Mouse (Mus musculus): ENCODE measurements around the gene Hba-a1. TPM values are rescaled to one million over a fixed set of nuclear protein-coding genes. Genes with fewer than 3 reads are reported as not detected.

The Hba-a1 gene
- polyA plus RNA-seq, 1 experiment, result 409,151 TPM

DNA sequence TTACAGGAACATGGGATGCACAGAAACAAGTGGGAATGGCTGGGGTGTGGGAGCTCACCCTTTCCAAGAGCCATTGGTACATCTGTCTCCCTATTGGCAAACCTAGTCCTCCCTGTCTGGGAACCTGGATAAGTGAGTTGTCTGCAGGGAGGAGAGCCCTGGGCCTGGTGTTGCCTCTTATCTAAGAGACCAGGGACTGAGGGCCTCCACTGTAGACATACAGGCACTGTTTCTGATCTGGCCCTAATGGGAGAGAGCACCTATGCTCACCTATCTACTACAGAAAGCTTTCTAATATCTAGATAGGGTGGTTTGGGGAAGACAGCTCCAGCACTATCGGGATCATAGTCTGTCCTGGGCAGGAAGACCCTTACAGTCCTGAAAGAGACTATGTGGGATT, 27.2 kb upstream of the Hba-a1 start:
- no peaks in the 10 kb centered on the region for H3K27me3 ChIP-seq (ENCODE audit: control insufficient read depth)
- peak overlapping the region; percentile 36 for H3K4me3 ChIP-seq (replicated peaks)
- peaks cover 95% of the 10 kb centered on the region for H3K4me1 ChIP-seq (ENCODE audit: control insufficient read depth)
- no peaks in the 10 kb centered on the region for H3K9me3 ChIP-seq (ENCODE audit: control insufficient read depth, low read length)
- peaks cover 93% of the 10 kb centered on the region for H3K36me3 ChIP-seq (ENCODE audit: control insufficient read depth)
- peak; percentile 96 for TF ChIP-seq TAL1 (IDR thresholded peaks at IDR 0.05; ENCODE audit: low read length)
- peak; percentile 90 for TF ChIP-seq GATA1 (IDR thresholded peaks at IDR 0.05; ENCODE audit: low read length)

DNA sequence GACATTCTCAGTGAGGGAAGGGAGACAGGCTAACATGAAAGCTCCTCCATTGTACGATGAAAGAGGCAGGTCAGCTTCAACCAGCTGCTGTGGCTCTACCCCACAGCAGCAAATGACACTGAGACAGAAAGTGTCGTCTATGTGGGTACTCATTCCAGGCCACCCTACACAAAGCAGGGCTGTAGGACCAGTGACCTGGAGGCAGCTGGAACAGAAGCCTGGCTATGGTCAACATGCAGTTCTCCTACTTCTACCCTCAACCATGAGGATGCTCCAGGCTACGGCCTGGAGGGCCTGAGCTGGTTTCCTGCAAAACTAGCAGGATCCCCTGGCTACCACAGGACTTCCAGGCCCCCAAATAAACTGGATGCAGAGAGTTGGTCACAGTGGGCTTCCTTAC, 26.7 kb upstream of the Hba-a1 start:
- Histone ChIP-seq H3K36me3 (ENCODE audit: control insufficient read depth) (peaks cover 93% of the 10 kb centered on the region), H3K9me3 (ENCODE audit: control insufficient read depth, low read length) (no peaks in the 10 kb centered on the region), H3K4me3 (replicated peaks) (peak overlapping the region; percentile 36), H3K27me3 (ENCODE audit: control insufficient read depth) (no peaks in the 10 kb centered on the region), H3K4me1 (ENCODE audit: control insufficient read depth) (peaks cover 94% of the 10 kb centered on the region)
- TF ChIP-seq TAL1 (IDR thresholded peaks at IDR 0.05; ENCODE audit: low read length) (no peak), GATA1 (IDR thresholded peaks at IDR 0.05; ENCODE audit: low read length) (no peak)

DNA sequence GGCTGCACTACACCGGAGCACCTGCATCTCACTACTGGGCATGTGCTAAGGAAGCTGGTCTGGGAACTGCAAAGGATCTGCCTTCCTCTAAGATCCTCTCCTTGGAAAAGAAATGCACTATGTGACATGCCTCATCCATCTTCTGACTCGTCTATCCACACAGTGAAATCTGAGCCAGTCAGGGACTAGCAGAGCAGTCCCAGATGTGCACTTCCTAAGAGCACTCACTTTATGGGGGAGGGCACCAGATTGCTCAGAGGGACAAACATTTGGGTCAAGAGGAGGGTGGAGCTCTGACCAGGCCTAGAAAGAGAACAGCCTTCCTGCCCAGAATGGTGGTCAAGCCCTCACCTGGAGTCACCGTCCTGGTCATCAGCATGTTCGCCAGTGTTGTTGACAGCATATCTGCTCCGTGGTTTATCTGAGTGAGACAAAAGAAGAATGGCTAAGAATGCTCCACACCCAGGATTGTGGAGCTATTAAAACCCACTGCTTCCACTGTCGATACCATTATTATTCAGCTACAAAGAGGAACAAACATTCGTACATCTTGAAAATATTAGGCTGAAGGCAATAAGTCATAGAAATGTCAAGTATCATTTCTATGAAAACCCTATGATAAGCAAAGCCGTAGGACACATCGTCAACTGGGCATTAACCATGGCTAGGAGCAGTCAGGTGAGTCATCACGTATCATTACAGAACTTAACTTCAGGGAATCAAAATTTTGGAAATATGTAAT, 20.5 kb upstream of the Hba-a1 start:
- peaks cover 95% of the 10 kb centered on the region for H3K4me1 ChIP-seq (ENCODE audit: control insufficient read depth)
- H3K27me3 ChIP-seq (ENCODE audit: control insufficient read depth), result no peaks in the 10 kb centered on the region
- peaks cover 86% of the 10 kb centered on the region for H3K36me3 ChIP-seq (ENCODE audit: control insufficient read depth)
- no peaks in the 10 kb centered on the region for H3K9me3 ChIP-seq (ENCODE audit: control insufficient read depth, low read length)
- TF ChIP-seq GATA1 (IDR thresholded peaks at IDR 0.05; ENCODE audit: low read length) (no peak), TAL1 (IDR thresholded peaks at IDR 0.05; ENCODE audit: low read length) (no peak)
- no peak overlapping the region for H3K4me3 ChIP-seq (replicated peaks)

DNA sequence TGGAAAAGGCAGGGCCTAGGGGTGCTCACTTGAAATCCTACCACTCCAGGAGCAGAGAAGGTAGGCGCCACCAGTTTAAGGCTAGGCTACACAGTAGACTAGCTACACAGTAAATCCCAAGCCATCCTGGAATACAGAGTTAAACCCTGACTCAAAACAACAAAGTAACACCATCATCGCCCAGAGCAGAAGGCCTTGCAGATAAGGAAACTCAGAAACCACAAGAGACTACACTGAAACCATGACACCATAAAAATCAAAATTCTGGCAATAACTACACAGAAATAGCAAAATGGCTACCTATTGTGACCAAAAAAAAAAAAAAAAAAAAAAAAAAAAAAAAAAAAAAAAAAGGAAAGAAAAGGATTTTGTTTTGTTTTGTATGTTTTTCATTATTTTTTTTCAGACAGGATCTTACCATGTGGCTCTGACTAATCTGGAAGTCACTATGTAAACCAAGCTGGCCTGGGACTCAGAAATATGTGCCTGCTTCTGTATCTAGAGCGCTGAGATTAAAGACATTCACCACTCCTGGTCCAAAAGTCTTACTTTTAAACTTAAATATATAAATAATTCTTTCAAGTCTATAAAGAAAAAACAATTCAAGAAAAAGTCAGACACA, 18.1 kb upstream of the Hba-a1 start:
- Histone ChIP-seq H3K36me3 (ENCODE audit: control insufficient read depth) (peaks cover 75% of the 10 kb centered on the region), H3K9me3 (ENCODE audit: control insufficient read depth, low read length) (no peaks in the 10 kb centered on the region), H3K4me1 (ENCODE audit: control insufficient read depth) (peaks cover 98% of the 10 kb centered on the region), H3K4me3 (replicated peaks) (peak overlapping the region; percentile 21), H3K27me3 (ENCODE audit: control insufficient read depth) (no peaks in the 10 kb centered on the region)
- TF ChIP-seq TAL1 (IDR thresholded peaks at IDR 0.05; ENCODE audit: low read length) (peak; percentile 87), GATA1 (IDR thresholded peaks at IDR 0.05; ENCODE audit: low read length) (peak; percentile 86)

DNA sequence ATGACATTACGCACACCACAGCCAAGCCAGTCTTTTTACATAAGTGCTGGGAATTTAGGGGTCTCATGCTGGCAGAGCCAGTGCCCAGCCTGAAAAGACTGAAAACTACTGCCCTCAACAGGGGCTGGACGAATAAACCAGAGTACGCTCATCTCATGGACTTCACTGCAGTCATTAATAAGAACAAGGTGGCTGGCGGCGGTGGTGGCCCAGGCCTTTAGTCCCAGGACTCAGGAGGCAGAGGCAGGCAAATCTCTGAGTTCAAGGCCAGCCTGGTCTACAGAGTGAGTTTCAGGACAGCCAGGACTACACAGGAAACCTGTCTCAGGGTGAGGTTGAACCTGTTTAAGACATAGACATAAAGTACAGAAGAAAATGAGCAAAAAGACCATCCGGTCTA, 17.1 kb upstream of the Hba-a1 start:
- no peaks in the 10 kb centered on the region for H3K9me3 ChIP-seq (ENCODE audit: control insufficient read depth, low read length)
- H3K4me1 ChIP-seq (ENCODE audit: control insufficient read depth), result peaks cover 97% of the 10 kb centered on the region
- H3K4me3 ChIP-seq (replicated peaks), result peak overlapping the region; percentile 43
- no peaks in the 10 kb centered on the region for H3K27me3 ChIP-seq (ENCODE audit: control insufficient read depth)
- peaks cover 70% of the 10 kb centered on the region for H3K36me3 ChIP-seq (ENCODE audit: control insufficient read depth)
- TF ChIP-seq TAL1 (IDR thresholded peaks at IDR 0.05; ENCODE audit: low read length) (no peak), GATA1 (IDR thresholded peaks at IDR 0.05; ENCODE audit: low read length) (no peak)

DNA sequence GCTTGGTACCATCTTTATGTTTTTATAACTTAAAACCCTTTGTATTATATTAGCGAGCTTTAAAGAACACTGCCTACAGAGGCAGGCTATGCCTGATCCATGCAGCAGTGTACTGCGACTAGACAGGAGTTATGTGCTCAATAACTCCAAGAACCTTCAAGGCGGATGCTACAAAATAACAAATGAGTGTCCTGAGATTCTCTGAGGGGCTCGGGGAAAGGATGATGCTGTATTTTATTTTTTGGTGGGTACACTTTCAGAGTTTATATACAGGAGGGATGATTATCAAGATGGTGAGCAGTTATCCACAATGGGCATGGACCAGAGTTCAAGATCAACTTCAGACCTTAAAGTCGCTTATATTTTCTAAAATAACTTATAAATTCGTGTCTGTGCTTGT, 16.5 kb upstream of the Hba-a1 start:
- Histone ChIP-seq H3K36me3 (ENCODE audit: control insufficient read depth) (peaks cover 70% of the 10 kb centered on the region), H3K9me3 (ENCODE audit: control insufficient read depth, low read length) (no peaks in the 10 kb centered on the region), H3K4me1 (ENCODE audit: control insufficient read depth) (peaks cover 98% of the 10 kb centered on the region), H3K27me3 (ENCODE audit: control insufficient read depth) (no peaks in the 10 kb centered on the region), H3K4me3 (replicated peaks) (peak overlapping the region; percentile 83)
- TF ChIP-seq GATA1 (IDR thresholded peaks at IDR 0.05; ENCODE audit: low read length) (no peak), TAL1 (IDR thresholded peaks at IDR 0.05; ENCODE audit: low read length) (no peak)

DNA sequence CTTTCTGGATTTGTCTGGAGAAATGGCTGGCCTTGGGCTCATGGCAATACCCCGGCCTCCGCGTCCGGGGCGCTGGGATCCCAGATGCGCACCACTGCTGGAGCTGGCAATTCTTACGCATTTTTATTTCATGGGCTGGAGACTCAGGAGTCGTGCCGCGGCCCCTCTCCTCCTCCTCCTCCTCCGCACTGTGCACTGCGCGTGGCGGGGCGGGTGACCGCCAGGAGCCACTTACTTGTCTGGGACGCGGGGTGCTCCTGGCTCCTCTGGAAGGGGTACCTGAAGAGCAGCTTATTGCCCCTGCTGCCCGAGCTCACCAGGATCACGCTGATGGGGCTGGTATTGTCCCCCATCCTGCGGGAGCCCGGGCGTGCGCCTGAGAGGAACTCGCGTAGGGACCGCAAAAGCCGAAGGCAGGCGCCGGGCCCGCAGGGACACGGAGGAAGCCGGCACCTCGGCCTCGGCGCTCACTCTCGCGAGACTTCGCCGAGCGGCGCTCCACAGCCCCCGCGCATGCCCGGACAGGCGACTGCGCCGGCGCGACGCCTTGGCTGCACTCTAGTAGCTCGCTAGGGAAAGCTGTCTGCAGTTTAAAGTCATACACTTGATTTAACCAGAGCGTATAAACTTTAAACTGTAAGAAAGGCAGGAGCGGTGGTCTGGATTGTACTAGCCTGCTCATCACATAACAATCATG, 16.0 kb upstream of the Hba-a1 start, which contains the start of gene Nprl3:
Nprl3 (minus strand) TSS at position 520 of the 697 bp plus-strand sequence.
- H3K36me3 ChIP-seq (ENCODE audit: control insufficient read depth), result peaks cover 64% of the 10 kb centered on the region
- peak within 1 kb of the TSS; percentile 83 for H3K4me3 ChIP-seq (replicated peaks)
- H3K9me3 ChIP-seq (ENCODE audit: control insufficient read depth, low read length), result no peaks in the 10 kb centered on the region
- TF ChIP-seq GATA1 (IDR thresholded peaks at IDR 0.05; ENCODE audit: low read length) (no peak), TAL1 (IDR thresholded peaks at IDR 0.05; ENCODE audit: low read length) (no peak)
- peaks cover 98% of the 10 kb centered on the region for H3K4me1 ChIP-seq (ENCODE audit: control insufficient read depth)
- H3K27me3 ChIP-seq (ENCODE audit: control insufficient read depth), result no peaks in the 10 kb centered on the region

DNA sequence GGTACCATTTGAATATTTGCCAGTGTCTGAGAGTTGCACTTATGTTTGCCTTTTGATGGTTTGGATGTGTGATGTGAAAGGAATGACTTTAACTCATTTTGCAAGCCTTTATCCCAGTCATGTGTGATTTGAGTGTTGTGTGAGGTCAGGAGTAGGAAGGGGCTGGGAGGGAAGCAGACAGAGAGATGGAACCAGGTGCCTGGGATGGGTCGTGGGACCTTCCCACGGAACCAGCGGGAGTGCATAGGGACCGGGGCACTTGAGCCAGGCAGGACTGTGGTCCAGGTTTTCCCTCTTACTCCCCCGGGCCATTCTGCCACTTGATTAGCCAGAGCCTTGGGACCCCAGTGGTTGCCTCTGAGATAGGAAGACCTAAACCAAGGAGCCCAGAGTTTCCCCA, 15.3 kb upstream of the Hba-a1 start:
- no peaks in the 10 kb centered on the region for H3K9me3 ChIP-seq (ENCODE audit: control insufficient read depth, low read length)
- peaks cover 98% of the 10 kb centered on the region for H3K4me1 ChIP-seq (ENCODE audit: control insufficient read depth)
- peaks cover 58% of the 10 kb centered on the region for H3K36me3 ChIP-seq (ENCODE audit: control insufficient read depth)
- peak overlapping the region; percentile 83 for H3K4me3 ChIP-seq (replicated peaks)
- H3K27me3 ChIP-seq (ENCODE audit: control insufficient read depth), result no peaks in the 10 kb centered on the region
- TF ChIP-seq TAL1 (IDR thresholded peaks at IDR 0.05; ENCODE audit: low read length) (no peak), GATA1 (IDR thresholded peaks at IDR 0.05; ENCODE audit: low read length) (no peak)

DNA sequence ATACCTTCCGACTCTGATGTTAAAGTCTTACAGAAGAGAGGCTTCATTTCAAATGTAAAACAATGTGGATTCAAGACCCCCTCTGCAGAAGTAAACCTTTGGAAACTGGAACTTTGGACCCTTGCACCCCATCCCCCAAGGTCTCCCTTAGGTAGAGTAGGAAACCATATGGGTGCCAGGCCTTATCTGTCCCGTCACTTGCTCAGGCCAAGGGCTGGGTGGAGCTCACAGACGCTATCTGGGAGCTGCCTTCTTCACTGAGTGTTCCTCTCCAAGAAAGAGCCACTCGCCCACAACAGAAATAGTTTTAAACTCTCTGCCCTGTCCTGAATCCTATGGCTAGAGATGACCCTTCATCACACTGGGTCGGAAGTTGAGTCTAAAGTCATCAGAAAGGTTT, 14.4 kb upstream of the Hba-a1 start:
- peak; percentile 91 for TF ChIP-seq TAL1 (IDR thresholded peaks at IDR 0.05; ENCODE audit: low read length)
- TF ChIP-seq GATA1 (IDR thresholded peaks at IDR 0.05; ENCODE audit: low read length), result peak; percentile 97

More for the DNA sequence above, 14.4 kb upstream of the Hba-a1 start:
- Histone ChIP-seq H3K36me3 (ENCODE audit: control insufficient read depth) (peaks cover 48% of the 10 kb centered on the region), H3K9me3 (ENCODE audit: control insufficient read depth, low read length) (no peaks in the 10 kb centered on the region), H3K4me3 (replicated peaks) (peak overlapping the region; percentile 83), H3K4me1 (ENCODE audit: control insufficient read depth) (peaks cover 94% of the 10 kb centered on the region), H3K27me3 (ENCODE audit: control insufficient read depth) (no peaks in the 10 kb centered on the region)
